Mouse (Mus musculus) spleen, postnatal 10 days (tissue): ENCODE measurements around the gene Tmsb10.

Experiments used
- DNase-seq, 2 experiments: peaks; one replicate each; pipeline ENCODE4 v3.0.0; 2021 to 2022; ENCODE audit warnings: low spot score in 2 of 2

The Tmsb10 gene

GRCm38 (mm10) chr6:72956199-72957092 lies 2.1 kb downstream of the Tmsb10 start:
- peak; percentile 51 to 71 for DNase-seq

GRCm38 (mm10) chr6:72955517-72956198 lies 2.9 kb downstream of the Tmsb10 start:
- DNase-seq = peak; percentile 20 to 47

- peak; percentile 17 to 58 for DNase-seq
These were observed 3.8 kb downstream of the Tmsb10 start for GRCm38 (mm10) chr6:72954786-72955185.

- DNase-seq = no peak
These were observed 5.6 kb downstream of the Tmsb10 start for GRCm38 (mm10) chr6:72952967-72953366.

- DNase-seq = no peak
These were observed 6.3 kb downstream of the Tmsb10 start for GRCm38 (mm10) chr6:72952221-72952620.

GRCm38 (mm10) chr6:72949161-72949756 lies 9.3 kb downstream of the Tmsb10 start:
- DNase-seq = no peak

- DNase-seq = no peak
These were observed 10.2 kb downstream of the Tmsb10 start for GRCm38 (mm10) chr6:72948392-72948791.

- no peak for DNase-seq
These were observed 10.6 kb downstream of the Tmsb10 start for GRCm38 (mm10) chr6:72947960-72948359.

- peak; percentile 52 to 77 for DNase-seq
These were observed 18.1 kb downstream of the Tmsb10 start for GRCm38 (mm10) chr6:72940493-72940892.

- no peak for DNase-seq
These were observed 20.7 kb downstream of the Tmsb10 start for GRCm38 (mm10) chr6:72937859-72938258.

GRCm38 (mm10) chr6:72937430-72937829 lies 21.1 kb downstream of the Tmsb10 start:
- no peak for DNase-seq

- DNase-seq = no peak
These were observed 25.6 kb downstream of the Tmsb10 start for GRCm38 (mm10) chr6:72932955-72933354.

- no peak for DNase-seq
These were observed 27.0 kb downstream of the Tmsb10 start for GRCm38 (mm10) chr6:72931533-72931932.

- peak in 1 of 2 experiments; percentile 25 for DNase-seq
These were observed 28.7 kb downstream of the Tmsb10 start for GRCm38 (mm10) chr6:72929795-72930398.

- no peak for DNase-seq
These were observed 31.6 kb downstream of the Tmsb10 start for GRCm38 (mm10) chr6:72926755-72927482.

- DNase-seq = no peak
These were observed 32.5 kb downstream of the Tmsb10 start for GRCm38 (mm10) chr6:72926031-72926430.

GRCm38 (mm10) chr6:72923381-72923780 lies 35.2 kb downstream of the Tmsb10 start:
- no peak for DNase-seq

GRCm38 (mm10) chr6:72921081-72921480 lies 37.5 kb downstream of the Tmsb10 start:
- no peak for DNase-seq

- DNase-seq = no peak
These were observed 40.0 kb downstream of the Tmsb10 start for GRCm38 (mm10) chr6:72918510-72919033.

GRCm38 (mm10) chr6:72916330-72916729 lies 42.2 kb downstream of the Tmsb10 start:
- DNase-seq = no peak
